Mouse (Mus musculus): ENCODE measurements around the gene Gm37240. TPM values are rescaled to one million over a fixed set of nuclear protein-coding genes. Genes with fewer than 3 reads are reported as not detected.

Gm37240 gene
- polyA plus RNA-seq, 1 experiment from 2014 or later: 0.67 TPM

- 90% methylated on average over 1 of the region's 1 CpGs for WGBS
- Histone ChIP-seq H3K4me1 (ENCODE audit: control insufficient read depth, insufficient read depth, low read length) (no peaks in the 10 kb centered on the region), H3K9ac (ENCODE audit: low read length) (no peak overlapping the region), H3K4me3 (ENCODE audit: low read depth, low read length) (no peak overlapping the region), H3K27ac (ENCODE audit: low read depth, low read length) (no peak overlapping the region), H3K4me2 (no peak overlapping the region), H3K27me3 (ENCODE audit: control insufficient read depth, insufficient read depth, low read length) (no peaks in the 10 kb centered on the region), H3K36me3 (ENCODE audit: control insufficient read depth, insufficient read depth, low read length) (peaks cover 2% of the 10 kb centered on the region; the same call in 1 of the 2 replicates), H3K9me3 (ENCODE audit: control insufficient read depth, low read length) (no peaks in the 10 kb centered on the region)
- no peak for ATAC-seq (ENCODE audit: low FRiP score)
- no peak for DNase-seq (ENCODE audit: low spot score, missing footprints)
These were observed 270.9 kb downstream of the Gm37240 start for GRCm38 (mm10) chr3:85616389-85616788.

GRCm38 (mm10) chr3:85607753-85608152 lies 279.6 kb downstream of the Gm37240 start:
- H3K4me3 ChIP-seq (ENCODE audit: low read depth, low read length): no peak overlapping the region
- no peaks in the 10 kb centered on the region for H3K4me1 ChIP-seq (ENCODE audit: control insufficient read depth, insufficient read depth, low read length)
- H3K9me3 ChIP-seq (ENCODE audit: control insufficient read depth, low read length): no peaks in the 10 kb centered on the region
- no peak overlapping the region for H3K27ac ChIP-seq (ENCODE audit: low read depth, low read length)
- no peaks in the 10 kb centered on the region for H3K27me3 ChIP-seq (ENCODE audit: control insufficient read depth, insufficient read depth, low read length)
- H3K4me2 ChIP-seq: no peak overlapping the region
- H3K36me3 ChIP-seq (ENCODE audit: control insufficient read depth, insufficient read depth, low read length): no peaks in the 10 kb centered on the region
- H3K9ac ChIP-seq (ENCODE audit: low read length): no peak overlapping the region
- 94% methylated on average over 2 of the region's 2 CpGs for WGBS
- DNase-seq (ENCODE audit: low spot score, missing footprints) (no peak), ATAC-seq (ENCODE audit: low FRiP score) (no peak)

- Histone ChIP-seq H3K4me2 (no peak overlapping the region), H3K4me3 (ENCODE audit: low read depth, low read length) (no peak overlapping the region), H3K9me3 (ENCODE audit: control insufficient read depth, low read length) (no peaks in the 10 kb centered on the region), H3K9ac (ENCODE audit: low read length) (no peak overlapping the region), H3K27ac (ENCODE audit: low read depth, low read length) (no peak overlapping the region), H3K4me1 (ENCODE audit: control insufficient read depth, insufficient read depth, low read length) (no peaks in the 10 kb centered on the region), H3K27me3 (ENCODE audit: control insufficient read depth, insufficient read depth, low read length) (no peaks in the 10 kb centered on the region), H3K36me3 (ENCODE audit: control insufficient read depth, insufficient read depth, low read length) (no peaks in the 10 kb centered on the region)
- DNase-seq (ENCODE audit: low spot score, missing footprints): no peak
- no peak for ATAC-seq (ENCODE audit: low FRiP score)
- WGBS: 87% methylated on average over 3 of the region's 3 CpGs
These were observed 280.4 kb downstream of the Gm37240 start for GRCm38 (mm10) chr3:85606912-85607311.

GRCm38 (mm10) chr3:85603811-85604210 lies 283.5 kb downstream of the Gm37240 start:
- Histone ChIP-seq H3K4me2 (no peak overlapping the region), H3K27ac (ENCODE audit: low read depth, low read length) (no peak overlapping the region), H3K4me1 (ENCODE audit: control insufficient read depth, insufficient read depth, low read length) (no peaks in the 10 kb centered on the region), H3K27me3 (ENCODE audit: control insufficient read depth, insufficient read depth, low read length) (no peaks in the 10 kb centered on the region), H3K9ac (ENCODE audit: low read length) (no peak overlapping the region), H3K4me3 (ENCODE audit: low read depth, low read length) (no peak overlapping the region), H3K36me3 (ENCODE audit: control insufficient read depth, insufficient read depth, low read length) (no peaks in the 10 kb centered on the region), H3K9me3 (ENCODE audit: control insufficient read depth, low read length) (no peaks in the 10 kb centered on the region)
- no peak for ATAC-seq (ENCODE audit: low FRiP score)
- 90% methylated on average over 1 of the region's 1 CpGs for WGBS
- DNase-seq (ENCODE audit: low spot score, missing footprints): no peak

- Histone ChIP-seq H3K4me3 (ENCODE audit: low read depth, low read length) (no peak overlapping the region), H3K9me3 (ENCODE audit: control insufficient read depth, low read length) (no peaks in the 10 kb centered on the region), H3K4me2 (no peak overlapping the region), H3K9ac (ENCODE audit: low read length) (no peak overlapping the region), H3K27me3 (ENCODE audit: control insufficient read depth, insufficient read depth, low read length) (no peaks in the 10 kb centered on the region), H3K4me1 (ENCODE audit: control insufficient read depth, insufficient read depth, low read length) (no peaks in the 10 kb centered on the region), H3K36me3 (ENCODE audit: control insufficient read depth, insufficient read depth, low read length) (no peaks in the 10 kb centered on the region), H3K27ac (ENCODE audit: low read depth, low read length) (no peak overlapping the region)
- WGBS: 64% methylated on average over 3 of the region's 3 CpGs
- ATAC-seq (ENCODE audit: low FRiP score): no peak
- no peak for DNase-seq (ENCODE audit: low spot score, missing footprints)
These were observed 285.4 kb downstream of the Gm37240 start for GRCm38 (mm10) chr3:85601841-85602305.

- Histone ChIP-seq H3K9ac (ENCODE audit: low read length) (no peak overlapping the region), H3K4me1 (ENCODE audit: control insufficient read depth, insufficient read depth, low read length) (no peaks in the 10 kb centered on the region), H3K27me3 (ENCODE audit: control insufficient read depth, insufficient read depth, low read length) (no peaks in the 10 kb centered on the region), H3K4me2 (no peak overlapping the region), H3K9me3 (ENCODE audit: control insufficient read depth, low read length) (no peaks in the 10 kb centered on the region), H3K27ac (ENCODE audit: low read depth, low read length) (no peak overlapping the region), H3K4me3 (ENCODE audit: low read depth, low read length) (no peak overlapping the region), H3K36me3 (ENCODE audit: control insufficient read depth, insufficient read depth, low read length) (no peaks in the 10 kb centered on the region)
- DNase-seq (ENCODE audit: low spot score, missing footprints) (no peak), ATAC-seq (ENCODE audit: low FRiP score) (no peak)
- WGBS: 87% methylated on average over 3 of the region's 3 CpGs
These were observed 287.8 kb downstream of the Gm37240 start for GRCm38 (mm10) chr3:85599526-85599925.

GRCm38 (mm10) chr3:85594452-85594851 lies 292.9 kb downstream of the Gm37240 start:
- DNase-seq (ENCODE audit: low spot score, missing footprints) (no peak), ATAC-seq (ENCODE audit: low FRiP score) (no peak)
- Histone ChIP-seq H3K4me1 (ENCODE audit: control insufficient read depth, insufficient read depth, low read length) (no peaks in the 10 kb centered on the region), H3K4me2 (no peak overlapping the region), H3K36me3 (ENCODE audit: control insufficient read depth, insufficient read depth, low read length) (no peaks in the 10 kb centered on the region; the same call in 1 of the 2 replicates), H3K9me3 (ENCODE audit: control insufficient read depth, low read length) (no peaks in the 10 kb centered on the region), H3K4me3 (ENCODE audit: low read depth, low read length) (no peak overlapping the region), H3K9ac (ENCODE audit: low read length) (no peak overlapping the region), H3K27me3 (ENCODE audit: control insufficient read depth, insufficient read depth, low read length) (no peaks in the 10 kb centered on the region), H3K27ac (ENCODE audit: low read depth, low read length) (no peak overlapping the region)
- WGBS: 71% methylated on average over 3 of the region's 3 CpGs

- Histone ChIP-seq H3K9ac (ENCODE audit: low read length) (no peak overlapping the region), H3K4me1 (ENCODE audit: control insufficient read depth, insufficient read depth, low read length) (no peaks in the 10 kb centered on the region), H3K27ac (ENCODE audit: low read depth, low read length) (no peak overlapping the region), H3K9me3 (ENCODE audit: control insufficient read depth, low read length) (no peaks in the 10 kb centered on the region), H3K27me3 (ENCODE audit: control insufficient read depth, insufficient read depth, low read length) (no peaks in the 10 kb centered on the region), H3K4me3 (ENCODE audit: low read depth, low read length) (no peak overlapping the region), H3K4me2 (no peak overlapping the region), H3K36me3 (ENCODE audit: control insufficient read depth, insufficient read depth, low read length) (no peaks in the 10 kb centered on the region; the same call in 1 of the 2 replicates)
- WGBS: 92% methylated on average over 5 of the region's 5 CpGs
- no peak for ATAC-seq (ENCODE audit: low FRiP score)
- DNase-seq (ENCODE audit: low spot score, missing footprints): no peak
These were observed 294.6 kb downstream of the Gm37240 start for GRCm38 (mm10) chr3:85592640-85593252.

GRCm38 (mm10) chr3:85592067-85592466 lies 295.3 kb downstream of the Gm37240 start:
- no peak overlapping the region for H3K4me2 ChIP-seq
- H3K4me3 ChIP-seq (ENCODE audit: low read depth, low read length): no peak overlapping the region
- no peaks in the 10 kb centered on the region for H3K27me3 ChIP-seq (ENCODE audit: control insufficient read depth, insufficient read depth, low read length)
- H3K9me3 ChIP-seq (ENCODE audit: control insufficient read depth, low read length): no peaks in the 10 kb centered on the region
- H3K4me1 ChIP-seq (ENCODE audit: control insufficient read depth, insufficient read depth, low read length): no peaks in the 10 kb centered on the region
- WGBS: 77% methylated on average over 4 of the region's 4 CpGs
- DNase-seq (ENCODE audit: low spot score, missing footprints) (no peak), ATAC-seq (ENCODE audit: low FRiP score) (no peak)
- no peak overlapping the region for H3K27ac ChIP-seq (ENCODE audit: low read depth, low read length)
- no peaks in the 10 kb centered on the region; the same call in 1 of the 2 replicates for H3K36me3 ChIP-seq (ENCODE audit: control insufficient read depth, insufficient read depth, low read length)
- no peak overlapping the region for H3K9ac ChIP-seq (ENCODE audit: low read length)

All from midbrain, embryonic 11.5 days (tissue).